Mouse (Mus musculus) limb, embryonic 14.5 days (tissue): ENCODE data around the gene Slc25a10. TPM values are rescaled to one million over a fixed set of nuclear protein-coding genes. Genes with fewer than 3 reads are reported as not detected.

ENCODE experiments used
- ATAC-seq: fragments of 200-750 bp; cut with Nextera tagmentation; 2 replicates; pipeline ENCODE4 v1.8.0; 2017; ENCODE audit warnings: low read depth, moderate number of reproducible peaks, moderate TSS enrichment; ENCODE audit not compliant: low FRiP score
- DNase-seq: peaks from one replicate; pipeline ENCODE4 v3.0.0-alpha.2; 2015; ENCODE audit warnings: low spot score
- H3K27ac ChIP-seq: fragments of 300-500 bp; sonication (generic); replicated peaks from 2 replicates; pipeline ENCODE4 v1.5.1; 2014; ENCODE audit warnings: low read depth, mild to moderate bottlenecking, low read length, moderate library complexity, mixed read lengths
- H3K27me3 ChIP-seq: fragments of 300-500 bp; sonication (generic); 2 replicates; pipeline ENCODE4 v1.6.1; 2014; ENCODE audit warnings: low read length, mixed read lengths; ENCODE audit not compliant: control insufficient read depth, insufficient read depth
- H3K36me3 ChIP-seq: fragments of 300-500 bp; sonication (generic); 2 replicates; pipeline ENCODE4 v1.6.1; 2014; ENCODE audit warnings: mild to moderate bottlenecking, low read length, moderate library complexity, mixed read lengths; ENCODE audit not compliant: control insufficient read depth, insufficient read depth
- H3K4me1 ChIP-seq: fragments of 300-500 bp; sonication (generic); 2 replicates; pipeline ENCODE4 v1.6.1; 2014; ENCODE audit warnings: antibody characterized with exemption, low read length, mixed read lengths; ENCODE audit not compliant: control insufficient read depth, insufficient read depth
- H3K4me2 ChIP-seq: fragments of 300-500 bp; sonication (generic); replicated peaks from 2 replicates; pipeline ENCODE4 v1.6.1; 2014; ENCODE audit warnings: low read depth, mild to moderate bottlenecking, low read length, moderate library complexity; ENCODE audit not compliant: severe bottlenecking
- H3K4me3 ChIP-seq: fragments of 300-500 bp; sonication (generic); replicated peaks from 2 replicates; pipeline ENCODE4 v1.5.1; 2014; ENCODE audit warnings: low read length
- H3K9ac ChIP-seq: fragments of 300-500 bp; sonication (generic); 2 replicates; pipeline ENCODE4 v1.6.1; 2014; ENCODE audit warnings: mild to moderate bottlenecking, low read depth, low read length, moderate library complexity; ENCODE audit not compliant: severe bottlenecking
- H3K9me3 ChIP-seq: fragments of 300-500 bp; sonication (generic); 2 replicates; pipeline ENCODE4 v1.6.1; 2016; ENCODE audit warnings: low read length; ENCODE audit not compliant: control insufficient read depth
- POLR2A ChIP-seq: fragments of 200-500 bp; IDR thresholded peaks from 2 replicates; pipeline ENCODE4 v1.8.0; 2012; ENCODE audit warnings: inconsistent platforms, mild to moderate bottlenecking, moderate library complexity, borderline replicate concordance; ENCODE audit not compliant: insufficient read depth, insufficient read length; ENCODE audit errors: extremely low read depth
- WGBS: fragments of 180-500 bp; shearing (Covaris S2); extraction: QIAGEN DNeasy Blood & Tissue Kit; methylation state at CpG from one replicate; pipeline ENCODE4 v1.1.7; 2014; 5-methylcytosine and 5-hydroxymethylcytosine counted together
- polyA plus RNA-seq, 2 experiments: library from polyadenylated mRNA; depleted of rRNA in 1 of 2; stranded (reverse) in 1 of 2; unstranded in 1 of 2; fragments of >200 nt; fragmentation: Nextera tagmentation in 1 of 2; extraction: Ambion mirVana in 1 of 2; gene quantifications; 2 replicates each; pipeline versions ENCODE4 v1.2.1 to v1.2.3; 2012 to 2014

Gene Slc25a10
- polyA plus RNA-seq, 2 experiments, result 44.1 to 54.4 TPM

DNA sequence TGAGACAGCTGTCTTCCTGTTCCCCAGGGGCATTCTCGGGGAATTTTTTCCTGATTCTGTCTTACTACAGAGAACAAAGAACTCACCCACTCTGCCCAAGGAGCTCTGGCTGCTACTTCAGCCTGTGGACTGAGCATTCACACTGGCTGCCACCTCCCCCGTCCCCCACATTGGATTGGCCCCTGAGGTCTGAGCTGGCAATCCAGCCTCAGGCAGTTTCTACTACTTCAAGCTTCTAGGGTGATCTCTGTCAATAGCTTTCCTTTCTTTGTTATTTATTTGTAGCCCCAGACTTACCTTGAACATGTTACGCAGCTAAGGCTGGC, 1.2 kb downstream of the Slc25a10 start:
- TF ChIP-seq POLR2A, result no peak
- ATAC-seq (no peak), DNase-seq (no peak)
- H3K9ac ChIP-seq, result peak overlapping the region; percentile 71
- no peak overlapping the region; the same call in 1 of the 2 replicates for H3K27ac ChIP-seq
- peak overlapping the region; percentile 95 for H3K4me3 ChIP-seq
- peak overlapping the region; percentile 93 for H3K4me2 ChIP-seq
- peaks cover 25% of the 10 kb centered on the region for H3K4me1 ChIP-seq
- H3K27me3 ChIP-seq, result no peaks in the 10 kb centered on the region
- peaks cover 56% of the 10 kb centered on the region for H3K36me3 ChIP-seq
- H3K9me3 ChIP-seq, result no peaks in the 10 kb centered on the region
- 26% methylated on average over 3 of the region's 3 CpGs for WGBS

DNA sequence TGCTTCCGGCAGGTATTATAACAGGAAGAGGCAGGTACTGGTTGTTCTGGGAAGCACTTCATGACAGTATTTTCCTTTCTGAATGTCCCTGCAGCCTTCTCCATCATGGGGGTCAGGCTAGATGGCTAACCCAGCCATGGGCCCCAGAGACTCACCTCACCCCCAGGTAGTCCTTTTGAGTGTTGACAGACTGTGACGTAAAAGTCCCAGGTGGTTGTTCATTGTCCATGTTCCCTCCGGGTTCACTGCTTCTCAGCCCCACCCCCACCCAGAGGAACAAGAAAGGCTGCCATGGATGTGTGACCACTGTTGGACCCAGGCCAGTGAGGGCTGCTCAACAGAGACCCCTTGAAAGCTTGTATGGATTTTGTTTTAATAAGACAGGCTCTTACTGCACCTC, 1.7 kb downstream of the Slc25a10 start:
- Histone ChIP-seq H3K36me3 (peaks cover 56% of the 10 kb centered on the region), H3K4me2 (peak overlapping the region; percentile 93)
- ATAC-seq, result no peak

DNA sequence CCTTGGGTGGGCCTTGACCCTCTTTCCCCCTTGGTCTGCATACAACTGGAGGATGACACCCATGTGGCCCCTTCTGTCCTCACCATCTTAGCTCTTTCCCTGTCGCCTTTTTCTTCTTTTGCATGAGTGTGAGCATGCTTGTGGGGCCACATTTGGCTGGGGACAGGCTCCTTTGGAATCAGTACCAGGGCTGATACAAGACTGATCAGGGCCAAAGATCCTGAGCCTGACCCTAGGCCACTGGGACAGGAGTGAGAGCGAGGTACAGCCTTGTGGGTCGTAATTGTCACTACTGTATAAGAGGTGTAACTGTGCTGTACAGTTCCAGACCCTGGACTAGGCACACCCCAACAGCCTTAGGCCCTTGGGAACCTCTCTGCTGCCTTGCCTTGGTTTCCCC, 2.3 kb downstream of the Slc25a10 start:
- no peaks in the 10 kb centered on the region for H3K9me3 ChIP-seq
- DNase-seq (no peak), ATAC-seq (no peak)
- peaks cover 57% of the 10 kb centered on the region for H3K36me3 ChIP-seq
- H3K27me3 ChIP-seq, result no peaks in the 10 kb centered on the region
- H3K27ac ChIP-seq, result no peak overlapping the region
- H3K4me3 ChIP-seq, result no peak overlapping the region
- peaks cover 25% of the 10 kb centered on the region for H3K4me1 ChIP-seq
- WGBS, result 81% methylated on average over 3 of the region's 3 CpGs
- H3K4me2 ChIP-seq, result peak overlapping the region; percentile 93; the same call in 1 of the 2 replicates
- H3K9ac ChIP-seq, result no peak overlapping the region
- TF ChIP-seq POLR2A, result no peak

More for the DNA sequence above, 1.7 kb downstream of the Slc25a10 start:
- H3K4me1 ChIP-seq, result peaks cover 25% of the 10 kb centered on the region
- no peak overlapping the region for H3K27ac ChIP-seq
- no peak for DNase-seq
- peak overlapping the region; percentile 71; the same call in 1 of the 2 replicates for H3K9ac ChIP-seq
- peak overlapping the region; percentile 95 for H3K4me3 ChIP-seq
- no peak for TF ChIP-seq POLR2A
- H3K27me3 ChIP-seq, result no peaks in the 10 kb centered on the region
- WGBS, result 57% methylated on average over 3 of the region's 3 CpGs
- no peaks in the 10 kb centered on the region for H3K9me3 ChIP-seq

DNA sequence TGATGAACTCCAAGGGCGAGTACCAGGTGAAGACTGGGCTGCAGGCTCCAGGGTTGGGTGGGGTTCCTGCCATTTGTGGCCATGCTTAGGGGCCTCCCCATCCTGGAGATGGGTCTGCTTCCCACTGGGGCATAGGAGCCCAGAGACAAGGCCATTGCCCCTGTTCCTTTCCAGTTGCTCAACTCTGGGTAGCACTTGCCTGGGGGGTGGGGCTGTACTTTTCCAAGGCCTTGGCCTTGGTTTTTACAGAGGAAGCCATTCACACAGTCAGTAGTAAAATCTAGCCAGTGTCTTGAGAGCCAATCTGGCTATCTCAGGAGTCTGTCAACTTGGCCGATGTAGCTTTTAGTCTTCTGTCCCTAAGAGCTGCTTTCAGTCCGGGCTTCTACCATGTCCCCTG, 5.8 kb downstream of the Slc25a10 start:
- TF ChIP-seq POLR2A, result no peak
- Histone ChIP-seq H3K27me3 (no peaks in the 10 kb centered on the region), H3K27ac (no peak overlapping the region), H3K4me3 (no peak overlapping the region), H3K4me1 (peaks cover 10% of the 10 kb centered on the region), H3K36me3 (peaks cover 51% of the 10 kb centered on the region), H3K9me3 (no peaks in the 10 kb centered on the region), H3K4me2 (no peak overlapping the region), H3K9ac (no peak overlapping the region)
- no peak for ATAC-seq
- 88% methylated on average over 3 of the region's 3 CpGs for WGBS
- no peak for DNase-seq

DNA sequence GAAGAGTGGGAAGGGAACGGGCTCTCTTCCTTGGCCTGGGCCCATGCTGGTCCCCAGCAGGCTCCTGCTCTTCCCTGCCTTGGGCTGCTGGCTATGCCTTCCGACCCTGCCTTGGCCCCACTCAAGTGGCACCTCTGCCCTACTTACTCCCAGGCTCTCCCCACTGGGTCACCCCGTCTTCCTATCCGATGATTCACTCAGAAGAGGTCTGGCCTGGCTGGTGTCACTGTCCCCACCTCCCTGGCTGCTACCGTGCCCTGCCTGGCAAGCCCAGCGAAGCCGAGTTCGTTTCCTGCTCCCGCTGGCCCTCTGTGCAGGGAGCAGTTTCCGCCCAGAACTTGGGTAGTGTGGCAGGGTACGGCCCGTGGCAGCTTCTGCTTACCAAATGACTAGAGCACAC, 6.6 kb downstream of the Slc25a10 start:
- Histone ChIP-seq H3K36me3 (peaks cover 51% of the 10 kb centered on the region), H3K27me3 (no peaks in the 10 kb centered on the region), H3K9ac (no peak overlapping the region), H3K4me1 (peaks cover 2% of the 10 kb centered on the region), H3K27ac (no peak overlapping the region), H3K4me2 (no peak overlapping the region), H3K9me3 (no peaks in the 10 kb centered on the region), H3K4me3 (no peak overlapping the region)
- ATAC-seq, result no peak
- no peak for TF ChIP-seq POLR2A
- DNase-seq, result no peak
- 94% methylated on average over 12 of the region's 12 CpGs for WGBS

DNA sequence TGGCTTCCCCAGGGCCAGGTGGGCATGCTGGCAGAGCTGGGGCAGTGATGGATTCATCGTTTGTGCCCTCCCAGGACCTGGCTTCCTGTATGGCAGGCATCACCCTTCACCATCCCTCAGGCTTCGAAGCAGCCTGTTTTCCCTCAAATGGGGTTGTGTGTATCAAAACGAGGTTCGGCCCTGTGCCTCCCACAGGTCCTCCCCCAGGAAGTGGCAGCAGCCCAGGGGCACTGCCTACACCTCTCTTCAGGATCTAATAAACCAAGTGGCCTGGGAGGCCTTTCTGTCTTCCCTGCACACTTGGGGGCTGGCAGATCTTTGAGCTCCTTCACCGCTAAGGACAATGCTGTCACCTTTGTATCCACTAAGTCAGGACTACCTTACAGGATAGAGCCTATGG, 7.3 kb downstream of the Slc25a10 start:
- 87% methylated on average over 5 of the region's 5 CpGs for WGBS
- no peak for ATAC-seq

More for the DNA sequence above, 7.3 kb downstream of the Slc25a10 start:
- no peaks in the 10 kb centered on the region for H3K9me3 ChIP-seq
- TF ChIP-seq POLR2A, result no peak
- H3K4me2 ChIP-seq, result no peak overlapping the region
- H3K36me3 ChIP-seq, result peaks cover 51% of the 10 kb centered on the region
- DNase-seq, result no peak
- no peak overlapping the region for H3K9ac ChIP-seq
- no peaks in the 10 kb centered on the region for H3K4me1 ChIP-seq
- no peaks in the 10 kb centered on the region for H3K27me3 ChIP-seq
- no peak overlapping the region for H3K27ac ChIP-seq
- H3K4me3 ChIP-seq, result no peak overlapping the region
